Mouse (Mus musculus): ENCODE measurements at regions not wholly inside any gene's neighbourhood (a gene's known extent, or its start where the extent isn't known, plus 50 kb on each side); places are given as distances from the start of the nearest gene placed in this dataset.

- TF ChIP-seq CTCF (IDR thresholded peaks at IDR 0.05; ENCODE audit: extremely low read depth, insufficient read depth, low read length), result no peak
- TF ChIP-seq POLR2A (IDR thresholded peaks at IDR 0.05; ENCODE audit: extremely low read depth, insufficient read depth, low read length), result no peak
Observed at GRCm38 (mm10) chr6:84364964-84365363, 228.7 kb downstream of the Cyp26b1 start.
